Mouse (Mus musculus) testis, postnatal 14 days (tissue): ENCODE results near the gene Gm13697.

ENCODE experiments used
- DNase-seq: peaks from one replicate; pipeline ENCODE4 v3.0.0; 2021; ENCODE audit warnings: low spot score

Gm13697 gene

GRCm38 (mm10) chr2:84035997-84036396 is 51.5 kb downstream of the Gm13697 start:
- no peak for DNase-seq
